Mouse (Mus musculus) lung, adult 2 months (tissue): ENCODE measurements around the gene Brk1.

Experiments used
- CTCF ChIP-seq: fragments of 200-500 bp; IDR thresholded peaks from 2 replicates; pipeline ENCODE4 v1.5.1; 2011; ENCODE audit warnings: mild to moderate bottlenecking, low read length, control low read depth; ENCODE audit not compliant: insufficient read depth
- POLR2A ChIP-seq: fragments of 200-500 bp; IDR thresholded peaks from 2 replicates; pipeline ENCODE4 v1.6.1; 2011; ENCODE audit warnings: low read depth, mild to moderate bottlenecking, control low read depth, low read length, borderline replicate concordance; ENCODE audit errors: extremely low read depth

DNA sequence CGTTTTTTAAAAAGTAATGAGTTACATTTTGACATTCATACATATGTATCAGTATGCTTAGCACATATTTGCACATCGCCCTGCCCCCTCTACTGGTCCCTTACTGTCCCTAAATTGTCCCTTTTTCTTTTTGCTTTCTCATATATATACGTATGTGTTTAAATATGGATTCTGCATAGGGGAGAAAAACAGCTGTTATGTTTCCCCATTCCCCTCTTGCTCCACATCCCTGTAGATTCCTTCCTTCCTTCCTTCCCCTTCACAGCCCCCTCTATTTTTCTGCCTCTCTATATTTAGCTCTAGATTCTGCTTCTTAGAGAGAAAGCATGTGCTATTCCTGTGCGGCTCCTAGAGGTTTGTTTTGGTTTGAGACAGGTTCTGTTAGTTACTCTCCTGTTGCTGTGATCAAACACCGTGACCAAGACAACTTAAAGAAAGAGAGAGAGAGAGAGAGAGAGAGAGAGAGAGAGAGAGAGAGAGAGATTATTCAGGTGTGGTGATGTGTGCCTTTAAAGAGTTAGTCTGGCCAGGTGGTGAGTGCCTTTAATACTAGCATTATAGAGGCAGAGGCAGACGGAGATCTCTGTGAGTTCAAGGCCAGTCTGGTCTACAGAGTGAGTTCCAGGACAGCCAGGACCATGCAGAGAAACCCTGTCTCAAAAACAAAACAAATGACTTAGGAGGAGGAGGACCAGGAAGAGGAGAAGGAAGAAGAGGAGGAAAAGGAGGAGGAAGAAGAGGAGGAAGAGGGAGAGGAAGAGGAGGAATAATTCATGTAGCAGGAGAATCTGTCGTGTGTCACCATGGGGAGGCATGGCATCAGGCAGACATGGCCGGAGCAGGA is 55.3 kb downstream of the Brk1 start:
- TF ChIP-seq POLR2A (no peak), CTCF (no peak)
